Mouse (Mus musculus) C2C12 (cell line): ENCODE measurements around the gene Krtap10-4.

Source experiments
- CTCF ChIP-seq: IDR thresholded peaks from one replicate; pipeline ENCODE4 v1.5.1; 2011; ENCODE audit not compliant: control insufficient read depth, insufficient read depth, insufficient read length
- MYOD1 ChIP-seq: IDR thresholded peaks from one replicate; pipeline ENCODE4 v1.6.1; 2011; ENCODE audit warnings: low read depth; ENCODE audit not compliant: control insufficient read depth, insufficient read length

GRCm38 (mm10) chr10:77861675-77862074 lies 34.8 kb upstream of the Krtap10-4 start, which contains the start of gene Gm3285:
- TF ChIP-seq CTCF: no peak
- no peak for TF ChIP-seq MYOD1
